Mouse (Mus musculus) left cerebral cortex, postnatal 14 days (tissue): Measurements from ENCODE around the gene Emilin1. TPM values are rescaled to one million over a fixed set of nuclear protein-coding genes. Genes with fewer than 3 reads are reported as not detected.

ENCODE experiments used
- DNase-seq, 2 experiments: peaks; one replicate each; pipeline ENCODE4 v3.0.0; 2021 to 2022; ENCODE audit warnings: low spot score in 2 of 2, mixed read lengths in 1 of 2
- intact Hi-C: fragments of 180-260 bp; cut with DNase I; formaldehyde crosslinking; loops from one replicate; pipeline ENCODE4 v1.15.1; 2025
- total RNA-seq, 2 experiments: library from RNA; stranded (reverse); gene quantifications; 2 replicates each; pipeline ENCODE4 v1.2.3; 2021

The Emilin1 gene
- total RNA-seq, 2 experiments from 2014 or later: 4.5 to 4.9 TPM

DNA sequence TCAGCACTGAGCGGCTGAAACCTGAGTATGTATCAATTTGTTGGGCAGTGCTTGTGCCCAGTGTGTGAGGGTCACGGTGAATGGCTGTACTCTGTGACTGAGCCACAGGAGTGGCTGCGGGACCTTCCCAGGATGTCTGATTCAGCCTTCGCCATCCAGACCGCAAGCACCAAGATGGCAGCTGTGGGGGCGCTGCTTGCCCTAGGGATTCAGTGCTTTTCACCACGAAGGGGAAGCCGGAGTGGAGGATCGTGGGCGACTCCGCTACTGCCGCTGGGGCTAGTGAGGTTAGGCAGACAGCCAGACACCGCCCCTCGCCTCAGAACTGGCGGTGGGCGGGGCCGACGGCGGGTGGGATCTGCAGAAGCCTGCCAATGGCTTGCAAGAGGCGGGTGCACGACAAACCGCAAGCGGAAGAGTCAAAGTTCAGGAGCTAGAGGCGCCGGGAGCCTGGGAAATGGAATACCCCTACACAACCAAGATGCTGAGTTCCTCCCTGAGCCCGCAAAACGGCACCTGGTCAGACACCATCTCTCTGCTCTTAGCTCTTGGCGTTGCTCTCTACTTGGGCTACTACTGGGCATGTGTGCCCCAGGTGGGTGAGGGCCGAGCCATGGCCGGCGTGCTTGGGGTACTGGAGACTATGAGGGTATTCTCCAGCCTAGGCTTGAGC lies 36.6 kb downstream of the Emilin1 start:
- peak; percentile 94 for DNase-seq
- intact Hi-C loops: loop anchor here (10.0 kb wide), 1 partner anchor 245 kb away; the partner anchor contains the start of genes Eif2b4 and Snx17

GRCm38 (mm10) chr5:30950451-30950850 lies 37.2 kb downstream of the Emilin1 start:
- intact Hi-C loops: loop anchor here (10.0 kb wide), 1 partner anchor 244 kb away; the partner anchor contains the start of genes Eif2b4 and Snx17
- DNase-seq: no peak

DNA sequence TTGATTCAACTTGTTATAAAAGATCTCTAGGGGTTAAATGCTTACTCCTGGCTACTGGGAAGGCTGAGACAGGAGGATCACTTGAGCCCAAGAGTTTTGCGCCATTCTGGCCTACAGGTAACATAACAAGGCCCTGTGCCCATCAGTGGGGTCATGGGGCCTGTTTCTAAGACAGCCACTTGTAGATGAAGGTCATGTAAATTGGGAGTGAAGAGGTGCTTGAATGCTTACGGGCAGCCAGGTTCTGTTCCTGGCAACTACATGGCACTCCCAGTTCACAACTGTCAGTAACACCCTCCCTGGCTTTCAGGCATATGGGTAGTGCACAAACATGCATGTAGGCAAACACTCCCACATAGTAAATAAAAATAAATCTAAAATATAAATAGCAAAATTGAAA lies 37.7 kb downstream of the Emilin1 start:
- intact Hi-C loops: loop anchor here (10.0 kb wide), 1 partner anchor 244 kb away; the partner anchor contains the start of genes Eif2b4 and Snx17
- no peak for DNase-seq

DNA sequence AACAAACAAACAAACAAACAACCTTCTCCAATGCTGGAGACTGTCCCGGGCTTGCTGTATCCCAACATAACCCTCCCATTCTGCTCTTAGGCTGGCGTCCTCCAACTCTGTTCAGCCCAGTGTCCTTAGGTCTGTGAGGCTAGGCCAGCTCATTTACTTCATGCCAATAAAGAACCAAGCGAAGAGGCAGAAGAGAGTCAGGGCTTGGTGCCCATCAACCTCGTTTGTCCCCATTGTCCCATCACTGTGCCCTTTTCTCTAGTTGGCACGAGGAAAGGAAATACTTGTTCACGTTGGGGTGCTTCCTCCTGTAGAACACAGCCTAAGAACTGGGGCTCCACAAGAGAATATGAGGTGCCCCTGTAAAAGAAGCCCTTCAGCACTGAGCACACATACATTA lies 38.5 kb downstream of the Emilin1 start:
- intact Hi-C loops: loop anchor here (10.0 kb wide), 1 partner anchor 243 kb away; the partner anchor contains the start of genes Eif2b4 and Snx17
- DNase-seq: no peak

- no peak for DNase-seq
- intact Hi-C loops: loop anchor here (10.0 kb wide), 1 partner anchor 242 kb away; the partner anchor contains the start of genes Eif2b4 and Snx17
Observed at GRCm38 (mm10) chr5:30952551-30952950, 39.3 kb downstream of the Emilin1 start.

DNA sequence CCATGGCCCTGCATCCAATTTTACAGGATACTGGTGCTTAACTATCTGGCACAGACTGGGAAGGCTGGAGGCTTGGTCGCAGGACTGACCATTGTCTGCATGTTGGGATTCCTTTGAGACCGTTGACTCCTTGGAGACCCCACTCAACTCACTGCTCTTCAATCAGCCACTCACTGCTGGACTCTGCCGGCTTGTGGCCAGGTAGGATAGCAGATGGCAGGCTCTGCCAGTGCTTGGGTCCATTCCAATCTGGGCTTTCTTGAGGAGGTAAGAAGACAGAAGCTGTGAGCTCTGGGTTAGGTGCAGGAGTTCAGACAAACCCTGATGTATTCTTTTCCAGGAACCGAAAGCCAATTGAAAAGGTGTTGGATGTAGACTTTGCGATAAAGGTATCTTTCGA lies 40.9 kb downstream of the Emilin1 start:
- no peak for DNase-seq
- intact Hi-C loops: loop anchor here (10.0 kb wide), 1 partner anchor 241 kb away; the partner anchor contains the start of genes Eif2b4 and Snx17

DNA sequence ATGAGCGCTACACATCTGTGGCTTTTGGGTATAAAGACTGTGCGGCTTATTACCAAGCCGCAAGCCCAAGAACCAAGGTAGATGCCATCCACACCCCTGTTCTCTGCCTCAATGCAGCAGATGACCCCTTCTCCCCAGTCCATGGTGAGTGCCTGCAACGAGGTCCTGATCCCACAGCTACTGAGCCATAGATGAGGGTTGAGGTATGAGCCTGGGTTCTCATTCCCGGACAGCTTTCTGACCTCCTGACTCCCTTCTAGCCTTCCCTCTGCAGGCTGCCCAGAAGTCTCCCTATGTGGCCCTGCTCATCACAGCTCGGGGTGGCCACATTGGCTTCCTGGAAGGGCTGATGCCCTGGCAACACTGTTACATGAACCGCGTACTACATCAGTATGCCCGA lies 41.4 kb downstream of the Emilin1 start:
- DNase-seq: no peak
- intact Hi-C loops: loop anchor here (10.0 kb wide), 1 partner anchor 240 kb away; the partner anchor contains the start of genes Eif2b4 and Snx17

GRCm38 (mm10) chr5:30955751-30956150 lies 42.5 kb downstream of the Emilin1 start:
- DNase-seq: no peak
- intact Hi-C loops: loop anchor here (10.0 kb wide), 1 partner anchor 239 kb away; the partner anchor contains the start of genes Eif2b4 and Snx17

DNA sequence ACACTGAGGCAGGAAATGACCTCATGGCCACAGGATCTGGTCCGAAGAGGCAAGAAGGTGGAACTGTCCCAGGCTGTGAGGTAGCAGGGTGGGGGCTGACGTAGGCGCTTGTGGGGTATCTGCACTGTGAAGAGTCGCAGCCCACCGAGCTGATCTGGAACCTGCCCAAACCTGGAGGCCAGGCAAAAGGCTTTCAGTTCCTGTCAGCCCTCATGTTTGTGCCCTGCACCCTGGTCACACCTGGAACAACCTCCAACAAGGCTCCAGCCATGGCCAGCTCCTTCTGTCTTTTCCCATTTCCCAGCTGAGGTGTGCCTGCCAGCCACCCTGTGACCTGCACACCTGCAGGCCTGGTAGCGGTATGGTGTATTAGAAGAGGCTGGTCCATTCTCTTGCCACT lies 44.7 kb downstream of the Emilin1 start:
- intact Hi-C loops: loop anchor here (10.0 kb wide), 1 partner anchor 237 kb away; the partner anchor contains the start of genes Eif2b4 and Snx17

DNA sequence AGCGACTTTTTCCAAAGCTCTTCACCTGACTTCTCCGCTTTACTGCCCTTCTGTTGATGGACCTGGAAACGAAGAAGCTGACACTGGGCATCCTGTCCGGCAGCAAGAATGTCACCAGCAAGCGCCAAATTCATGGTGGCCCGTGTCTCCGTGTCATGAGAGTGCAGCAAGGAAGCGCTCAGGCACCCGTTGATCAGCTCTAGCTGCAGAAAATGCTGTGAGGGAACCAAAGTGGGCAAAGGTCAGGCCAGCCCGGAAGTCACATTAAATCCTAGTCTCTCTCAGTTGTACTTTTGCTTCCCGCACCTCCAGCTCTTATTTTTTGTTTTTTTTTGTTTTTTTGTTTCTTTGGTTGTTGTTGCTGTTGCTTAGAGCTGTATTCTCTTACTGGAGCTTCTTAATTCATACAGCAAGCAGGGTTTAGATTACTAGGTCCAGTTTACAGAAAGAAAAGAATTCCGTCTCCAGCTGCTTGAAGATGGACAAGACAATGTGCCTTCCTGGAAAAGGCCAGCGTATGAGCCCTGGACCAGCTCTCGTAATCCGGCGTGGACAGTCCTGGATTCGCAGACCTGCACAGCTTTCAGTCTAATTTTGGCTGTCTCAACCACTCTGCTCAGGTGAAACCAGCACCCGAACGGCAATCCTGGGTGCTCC lies 46.1 kb downstream of the Emilin1 start:
- intact Hi-C loops: loop anchor here (10.0 kb wide), 1 partner anchor 235 kb away; the partner anchor contains the start of genes Eif2b4 and Snx17
- no peak for DNase-seq

More for the DNA sequence above, 44.7 kb downstream of the Emilin1 start:
- DNase-seq: no peak

GRCm38 (mm10) chr5:30959966-30960501 lies 46.8 kb downstream of the Emilin1 start, which contains the start of gene Preb:
TSS of gene Preb (minus strand) at chr5:30960361.
- intact Hi-C loops: loop anchor here (10.0 kb wide), 1 partner anchor 235 kb away; the partner anchor contains the start of genes Eif2b4 and Snx17
- peak; percentile 99 to 100 for DNase-seq

DNA sequence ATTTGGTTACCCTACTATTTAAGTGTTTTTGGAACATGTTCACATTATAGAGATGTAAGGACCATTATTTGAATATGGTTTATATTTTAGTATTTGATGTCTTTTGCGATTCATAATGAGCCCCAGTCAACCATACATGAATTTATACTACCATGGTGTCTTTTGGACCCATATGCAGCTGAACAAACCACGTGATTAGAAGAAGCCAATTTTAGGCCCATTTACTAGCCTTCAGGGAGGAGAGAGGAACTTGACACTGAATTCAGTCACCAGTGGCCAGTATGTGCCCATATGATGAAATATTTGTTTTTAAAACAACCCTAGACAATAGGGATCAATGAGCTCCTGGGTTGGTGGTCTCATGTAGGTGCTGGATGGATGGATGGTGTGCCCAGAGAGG lies 47.6 kb downstream of the Emilin1 start:
- no peak for DNase-seq
- intact Hi-C loops: no loop called here

DNA sequence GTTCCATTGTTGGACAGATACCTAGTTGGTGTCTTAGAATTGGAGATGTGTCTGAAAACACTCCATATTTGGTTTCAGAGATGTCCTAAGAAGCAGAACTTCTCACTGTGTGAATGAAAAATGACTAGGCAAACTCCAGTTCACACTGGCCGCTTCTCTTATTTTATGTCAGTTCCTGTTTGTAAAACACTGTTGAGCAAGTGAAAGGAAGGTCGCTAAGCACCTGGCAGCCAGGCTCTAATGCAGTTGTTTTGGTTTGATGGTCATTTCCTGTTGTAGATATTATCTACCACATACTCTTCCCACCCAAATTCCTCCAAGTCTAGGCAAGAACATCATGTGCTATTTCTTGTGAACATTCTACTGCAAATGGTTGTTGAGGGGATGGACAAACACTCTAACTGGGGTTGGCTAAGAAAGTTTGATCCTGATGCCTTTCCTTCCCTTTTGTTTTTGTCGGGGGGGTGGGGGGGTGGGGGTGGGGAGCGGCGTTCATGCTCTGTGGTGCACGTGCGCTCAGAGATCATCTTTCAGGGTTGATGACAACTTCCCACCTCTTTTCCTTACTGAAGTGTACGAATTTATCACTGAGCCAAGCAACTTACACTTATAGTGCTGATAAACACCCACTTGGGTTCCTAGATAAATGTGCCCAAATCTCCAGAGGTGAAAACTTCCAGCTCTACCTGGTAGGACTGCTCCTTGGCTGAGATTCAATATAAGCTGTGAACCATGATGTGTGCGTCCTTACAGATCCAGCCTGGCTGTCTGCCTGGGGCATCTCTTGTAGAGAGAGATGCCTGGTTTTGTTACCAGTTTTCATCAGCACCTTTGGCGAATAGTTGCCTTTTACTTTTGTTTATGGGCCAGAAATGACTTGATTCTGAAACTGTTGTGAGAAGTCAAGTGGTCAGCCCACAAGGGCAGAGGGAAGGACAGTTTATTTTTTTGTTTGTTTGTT lies 48.6 kb downstream of the Emilin1 start:
- no peak for DNase-seq
- intact Hi-C loops: no loop called here

DNA sequence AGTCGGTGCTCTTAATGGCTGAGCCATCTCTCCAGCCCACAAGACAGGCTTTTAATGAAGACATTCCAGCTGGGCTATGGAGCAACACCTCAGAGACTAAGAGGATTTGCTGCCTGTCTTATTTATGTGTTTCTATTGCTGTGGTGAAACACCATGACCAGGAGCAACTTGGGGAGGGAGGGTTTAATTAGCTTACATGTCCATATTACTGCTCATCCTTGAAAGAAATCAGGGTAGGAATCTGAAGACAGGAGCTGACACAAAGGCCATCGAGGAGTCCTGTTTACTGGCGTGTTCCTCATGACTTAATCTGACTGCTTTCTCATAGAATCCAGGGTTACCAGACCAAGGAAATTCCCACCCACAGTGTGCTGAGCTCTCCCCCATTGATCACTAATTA lies 50.7 kb downstream of the Emilin1 start:
- intact Hi-C loops: no loop called here
- DNase-seq: no peak

GRCm38 (mm10) chr5:30966189-30966588 lies 53.0 kb downstream of the Emilin1 start:
- intact Hi-C loops: no loop called here
- DNase-seq: no peak

DNA sequence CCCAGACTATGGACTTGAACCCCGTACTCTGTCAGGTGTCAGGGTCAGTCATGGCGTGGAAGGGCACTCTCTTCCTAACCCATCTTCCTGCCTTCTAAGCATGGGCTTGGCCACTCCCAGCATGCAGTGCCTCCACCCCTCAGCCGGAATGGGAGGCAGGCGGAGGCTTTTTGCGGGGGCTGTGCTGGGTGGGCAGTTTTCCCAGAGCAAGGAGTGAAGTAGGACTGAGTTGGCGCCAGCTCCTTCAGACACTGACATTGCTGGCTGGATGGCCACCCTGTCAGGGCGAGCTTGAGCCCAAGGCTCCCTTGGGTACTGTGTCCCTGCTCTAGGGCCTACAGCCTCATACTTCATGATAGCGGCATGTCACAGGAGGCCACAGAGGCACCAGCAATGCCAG lies 55.2 kb downstream of the Emilin1 start, which contains the start of gene Tcf23:
TSS of gene Tcf23 (plus strand) at position 247 of the 400 bp plus-strand sequence.
- intact Hi-C loops: no loop called here
- DNase-seq: no peak

DNA sequence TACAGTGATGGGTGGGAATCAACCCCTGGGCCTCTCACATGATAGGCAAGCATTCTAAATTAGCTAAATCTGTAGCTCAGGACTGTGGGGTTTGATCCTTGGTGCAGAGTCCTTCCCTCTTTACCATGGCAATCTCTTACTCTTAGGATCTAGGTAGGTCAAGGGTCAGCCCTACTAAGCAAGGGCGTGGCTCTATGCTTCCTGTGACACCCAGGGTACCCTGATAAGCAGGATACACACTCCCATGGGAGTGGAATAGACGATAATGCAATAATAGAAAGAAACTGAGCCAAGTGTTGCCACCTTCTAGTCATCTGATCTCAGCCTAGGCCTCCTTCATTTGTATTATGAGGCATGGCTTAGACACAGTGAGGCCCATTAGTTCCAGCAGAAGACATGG lies 56.2 kb downstream of the Emilin1 start:
- no peak for DNase-seq
- intact Hi-C loops: no loop called here
